ENCODE assay signal across 8 mouse cellular contexts in the genomic region with DNA sequence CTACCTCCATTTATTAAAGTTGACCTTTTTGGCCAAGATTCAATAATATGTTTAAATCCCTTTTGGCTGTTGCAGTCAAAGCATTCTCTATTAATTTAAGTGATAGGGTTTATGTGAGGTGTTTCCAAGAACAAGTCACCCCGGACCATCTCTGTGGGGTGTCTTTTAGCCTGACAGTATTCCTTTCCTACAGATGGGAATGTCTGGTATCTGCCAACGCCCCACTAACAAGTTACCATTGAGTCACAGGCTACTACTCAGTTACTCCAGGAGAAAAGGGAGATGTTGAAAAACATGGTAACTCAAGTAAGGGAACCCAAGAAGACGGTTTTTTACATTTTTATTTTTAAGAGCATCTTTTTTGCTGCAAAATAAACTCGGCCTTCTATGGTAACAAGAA. TPM values are rescaled to one million over a fixed set of nuclear protein-coding genes. Genes with fewer than 3 reads are reported as not detected.
DNase-seq lines count a peak whose midpoint lies in the region; ATAC-seq lines count a peak whose summit lies in the region.

No protein-coding gene starts in this region.

- ATAC-seq in heart, embryonic 16.5 days (replicated peaks; ENCODE audit: extremely low read depth, insufficient read depth, low FRiP score) = no peak
- no peak for ATAC-seq in hindbrain, embryonic 15.5 days (ENCODE audit: low FRiP score, low read depth)
- ATAC-seq in midbrain, embryonic 11.5 days (ENCODE audit: low FRiP score) = no peak

- no peaks in the 10 kb centered on the region for H3K27me3 ChIP-seq in heart, embryonic 16.5 days (ENCODE audit: control insufficient read depth, insufficient read depth, low read length)
- H3K27me3 ChIP-seq in embryonic facial prominence, embryonic 10.5 days (replicated peaks; ENCODE audit: low read depth, poor library complexity, severe bottlenecking) = no peaks in the 10 kb centered on the region
- H3K27me3 ChIP-seq in hindbrain, embryonic 15.5 days = no peaks in the 10 kb centered on the region
- H3K27me3 ChIP-seq in midbrain, embryonic 11.5 days (ENCODE audit: control insufficient read depth, insufficient read depth, low read length) = no peaks in the 10 kb centered on the region

- no peak overlapping the region for H3K27ac ChIP-seq in heart, embryonic 16.5 days (ENCODE audit: low read length)
- peak overlapping the region; percentile 98; the same call in 1 of the 2 replicates for H3K27ac ChIP-seq in embryonic facial prominence, embryonic 10.5 days (replicated peaks)
- peak overlapping the region; percentile 98 for H3K27ac ChIP-seq in hindbrain, embryonic 15.5 days (replicated peaks)
- H3K27ac ChIP-seq in midbrain, embryonic 11.5 days (ENCODE audit: low read depth, low read length) = no peak overlapping the region

- H3K4me2 ChIP-seq in heart, embryonic 16.5 days (ENCODE audit: low read depth, low read length) = peak overlapping the region; percentile 61
- peak overlapping the region; percentile 87 for H3K4me2 ChIP-seq in hindbrain, embryonic 15.5 days
- peak overlapping the region; percentile 94 for H3K4me2 ChIP-seq in midbrain, embryonic 11.5 days

- peaks cover 17% of the 10 kb centered on the region for H3K4me1 ChIP-seq in heart, embryonic 16.5 days (ENCODE audit: control insufficient read depth, insufficient read depth, low read length)
- H3K4me1 ChIP-seq in embryonic facial prominence, embryonic 10.5 days = peaks cover 25% of the 10 kb centered on the region
- H3K4me1 ChIP-seq in hindbrain, embryonic 15.5 days (replicated peaks) = peaks cover 36% of the 10 kb centered on the region
- H3K4me1 ChIP-seq in midbrain, embryonic 11.5 days (ENCODE audit: control insufficient read depth, insufficient read depth, low read length) = peaks cover 15% of the 10 kb centered on the region

- 56% methylated on average over 4 of the region's 4 CpGs for WGBS in heart, embryonic 16.5 days
- WGBS in embryonic facial prominence, embryonic 10.5 days = 60% methylated on average over 4 of the region's 4 CpGs
- WGBS in hindbrain, embryonic 15.5 days = 61% methylated on average over 4 of the region's 4 CpGs
- WGBS in midbrain, embryonic 11.5 days = 57% methylated on average over 4 of the region's 4 CpGs

- peak overlapping the region; percentile 96 for H3K4me3 ChIP-seq in heart, embryonic 16.5 days (ENCODE audit: low read length)
- H3K4me3 ChIP-seq in embryonic facial prominence, embryonic 10.5 days = peak overlapping the region; percentile 95
- H3K4me3 ChIP-seq in hindbrain, embryonic 15.5 days = peak overlapping the region; percentile 82
- H3K4me3 ChIP-seq in midbrain, embryonic 11.5 days (ENCODE audit: low read depth, low read length) = peak overlapping the region; percentile 90

- peak overlapping the region; percentile 89 for H3K9ac ChIP-seq in heart, embryonic 16.5 days (ENCODE audit: low read length)
- peak overlapping the region; percentile 90 for H3K9ac ChIP-seq in hindbrain, embryonic 15.5 days
- H3K9ac ChIP-seq in midbrain, embryonic 11.5 days (ENCODE audit: low read length) = peak overlapping the region; percentile 90

- no peak for DNase-seq in heart, adult 9 months (ENCODE audit: low spot score in 2 of 2)
- no peak for DNase-seq in embryonic facial prominence, embryonic 10.5 days (ENCODE audit: low spot score)
- DNase-seq in midbrain, embryonic 11.5 days (ENCODE audit: low spot score, missing footprints) = no peak
- DNase-seq in right cerebral cortex, postnatal 10 days (ENCODE audit: low spot score in 2 of 2) = no peak
- no peak for DNase-seq in right cerebral cortex, postnatal 36 days (ENCODE audit: low spot score in 2 of 2)
- no peak for DNase-seq in ovary, adult 18-20 months (ENCODE audit: low spot score)

- no peaks in the 10 kb centered on the region for H3K9me3 ChIP-seq in heart, embryonic 16.5 days (replicated peaks; ENCODE audit: control insufficient read depth, low read length)
- H3K9me3 ChIP-seq in embryonic facial prominence, embryonic 10.5 days = no peaks in the 10 kb centered on the region
- no peaks in the 10 kb centered on the region for H3K9me3 ChIP-seq in hindbrain, embryonic 15.5 days
- H3K9me3 ChIP-seq in midbrain, embryonic 11.5 days (ENCODE audit: control insufficient read depth, low read length) = no peaks in the 10 kb centered on the region

- H3K36me3 ChIP-seq in heart, embryonic 16.5 days (ENCODE audit: control insufficient read depth, insufficient read depth) = peaks cover 18% of the 10 kb centered on the region
- peaks cover 48% of the 10 kb centered on the region for H3K36me3 ChIP-seq in embryonic facial prominence, embryonic 10.5 days (replicated peaks)
- peaks cover 37% of the 10 kb centered on the region for H3K36me3 ChIP-seq in hindbrain, embryonic 15.5 days
- H3K36me3 ChIP-seq in midbrain, embryonic 11.5 days (ENCODE audit: control insufficient read depth, insufficient read depth, low read length) = peaks cover 6% of the 10 kb centered on the region

RNA-seq across cellular contexts. Expression of a gene that starts 1.1 kb away (rescaled TPM):
- polyA plus RNA-seq in heart, embryonic 16.5 days (2015; fragmentation: Nextera tagmentation; extraction: Ambion mirVana) = 18.7 and 19.9 TPM in 2 replicates
- 18.9 and 21.2 TPM in 2 replicates for polyA plus RNA-seq in embryonic facial prominence, embryonic 10.5 days (2016; fragmentation: Nextera tagmentation; extraction: Ambion mirVana)
- polyA plus RNA-seq in hindbrain, embryonic 15.5 days (2015; fragmentation: Nextera tagmentation; extraction: Ambion mirVana) = 21.6 and 22.2 TPM in 2 replicates
- polyA plus RNA-seq in midbrain, embryonic 11.5 days (2014; fragmentation: Nextera tagmentation; extraction: Ambion mirVana) = 11.1 and 14.4 TPM in 2 replicates

RNA-seq across cellular contexts. Expression of a gene that starts 1.5 kb away (rescaled TPM):
- 38.0 and 42.3 TPM in 2 replicates for polyA plus RNA-seq in heart, embryonic 16.5 days (2015; fragmentation: Nextera tagmentation; extraction: Ambion mirVana)
- polyA plus RNA-seq in embryonic facial prominence, embryonic 10.5 days (2016; fragmentation: Nextera tagmentation; extraction: Ambion mirVana) = 61.5 and 66.8 TPM in 2 replicates
- polyA plus RNA-seq in hindbrain, embryonic 15.5 days (2015; fragmentation: Nextera tagmentation; extraction: Ambion mirVana) = 94.1 and 109 TPM in 2 replicates
- polyA plus RNA-seq in midbrain, embryonic 11.5 days (2014; fragmentation: Nextera tagmentation; extraction: Ambion mirVana) = 73.4 and 81.8 TPM in 2 replicates

RNA-seq across cellular contexts. Expression of a gene that starts 30.7 kb away (rescaled TPM):
- polyA plus RNA-seq in heart, embryonic 16.5 days (2015; fragmentation: Nextera tagmentation; extraction: Ambion mirVana) = 77.9 and 86.2 TPM in 2 replicates
- 12.4 and 15.1 TPM in 2 replicates for polyA plus RNA-seq in embryonic facial prominence, embryonic 10.5 days (2016; fragmentation: Nextera tagmentation; extraction: Ambion mirVana)
- 6.5 and 7.2 TPM in 2 replicates for polyA plus RNA-seq in hindbrain, embryonic 15.5 days (2015; fragmentation: Nextera tagmentation; extraction: Ambion mirVana)
- polyA plus RNA-seq in midbrain, embryonic 11.5 days (2014; fragmentation: Nextera tagmentation; extraction: Ambion mirVana) = 27.9 TPM in 2 replicates

RNA-seq across cellular contexts. Expression of a gene that starts 49.9 kb away (rescaled TPM):
- 36.9 and 38.3 TPM in 2 replicates for polyA plus RNA-seq in heart, embryonic 16.5 days (2015; fragmentation: Nextera tagmentation; extraction: Ambion mirVana)
- polyA plus RNA-seq in embryonic facial prominence, embryonic 10.5 days (2016; fragmentation: Nextera tagmentation; extraction: Ambion mirVana) = 24.7 and 27.4 TPM in 2 replicates
- polyA plus RNA-seq in hindbrain, embryonic 15.5 days (2015; fragmentation: Nextera tagmentation; extraction: Ambion mirVana) = 48.3 and 50.7 TPM in 2 replicates
- 20.0 and 21.7 TPM in 2 replicates for polyA plus RNA-seq in midbrain, embryonic 11.5 days (2014; fragmentation: Nextera tagmentation; extraction: Ambion mirVana)

Comparison
In these comparisons a context has a peak if more than half of its experiments do, and no peak if none do; other contexts are left out.
1. H3K27ac ChIP-seq: peak in embryonic facial prominence, embryonic 10.5 days (single experiment) and hindbrain, embryonic 15.5 days (single experiment); none in heart, embryonic 16.5 days (single experiment) and midbrain, embryonic 11.5 days (single experiment).
2. Peak in every context shown above with its lines, with median percentiles within 50 percentile points of each other: H3K4me2 ChIP-seq, H3K4me3 ChIP-seq and H3K9ac ChIP-seq.